Mouse (Mus musculus): ENCODE results near the gene D1Pas1.

DNA sequence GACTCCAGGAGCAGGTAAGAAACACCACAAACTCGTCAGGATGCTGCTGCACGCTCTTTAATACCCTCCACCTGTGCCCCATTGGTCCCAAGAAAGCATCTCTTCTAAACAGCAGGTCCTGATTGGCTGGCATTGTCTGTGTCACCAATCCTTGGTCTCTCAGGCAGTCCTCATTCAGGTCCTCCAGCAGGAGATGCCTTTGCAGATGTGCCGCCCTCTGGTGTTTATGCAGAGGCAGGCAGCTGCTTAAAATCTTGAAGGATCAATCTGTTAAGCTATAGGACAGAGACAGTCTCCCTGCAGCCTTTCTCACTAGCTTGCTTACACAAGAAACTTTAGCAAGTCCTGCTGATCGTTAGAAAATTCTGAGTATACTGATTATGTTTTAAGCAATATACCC lies 7.8 kb upstream of the D1Pas1 start:
- TF ChIP-seq POLR2A (IDR thresholded peaks at IDR 0.05; ENCODE audit: control insufficient read depth, extremely low read depth, insufficient read depth, low read length, poor library complexity) (no peak), CTCF (IDR thresholded peaks at IDR 0.05; ENCODE audit: borderline replicate concordance, control insufficient read depth, extremely low read depth, insufficient read depth, low read length, poor library complexity) (no peak)

Data from thymus, adult 2 months (tissue).